Mouse (Mus musculus): Measurements from ENCODE around the gene Tcap. TPM values are rescaled to one million over a fixed set of nuclear protein-coding genes. Genes with fewer than 3 reads are reported as not detected.

Tcap gene
- total RNA-seq, 1 experiment: 0.45 TPM

DNA sequence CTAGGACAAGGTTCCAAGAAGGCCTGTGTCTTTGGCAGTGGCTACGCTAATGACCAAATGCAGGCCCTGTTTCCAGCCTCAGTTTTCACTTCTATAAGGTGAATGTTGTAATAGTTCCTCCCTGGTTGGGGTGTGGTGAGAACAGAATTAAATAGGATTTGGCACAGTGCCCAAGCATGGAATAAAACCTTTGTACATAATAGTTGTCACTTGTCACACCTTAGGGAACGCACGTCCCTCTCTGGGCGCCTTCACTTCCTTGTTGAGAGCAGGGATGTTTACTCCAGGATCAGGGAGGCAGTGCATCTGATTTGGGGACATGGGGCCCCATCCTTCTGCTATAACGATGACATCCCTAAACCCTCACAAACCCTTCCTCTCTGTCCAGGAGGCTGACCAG, 44.8 kb downstream of the Tcap start:
- in situ Hi-C loops (cut with MboI; ENCODE audit: low sequenced_read_pairs in 2 of 2, unreplicated experiment in 2 of 2): no loop called here
- Histone ChIP-seq H3K9me3 (ENCODE audit: control insufficient read depth, insufficient read depth, low read depth, low read length) (no peaks in the 10 kb centered on the region), H3K36me3 (ENCODE audit: control insufficient read depth, insufficient read depth, low read length, poor library complexity, severe bottlenecking) (peaks cover 5% of the 10 kb centered on the region; the same call in 1 of the 2 replicates), H3K4me3 (ENCODE audit: insufficient read depth in 1 of 2, low read depth in 1 of 2, low read length in 2 of 2, poor library complexity in 1 of 2, severe bottlenecking in 1 of 2) (no peak overlapping the region), H3K27ac (ENCODE audit: insufficient read depth, low read depth, low read length, poor library complexity, severe bottlenecking) (no peak overlapping the region), H3K9ac (ENCODE audit: insufficient read depth, low read depth, low read length, poor library complexity, severe bottlenecking) (no peak overlapping the region), H3K4me1 (ENCODE audit: control insufficient read depth in 2 of 2, insufficient read depth in 2 of 2, low read length in 2 of 2, poor library complexity in 1 of 2) (no peaks in the 10 kb centered on the region; a peak in 1 of 4 replicates)
- TF ChIP-seq CHD2 (IDR thresholded peaks at IDR 0.05; ENCODE audit: low read depth, low read length) (no peak), ZC3H11A (IDR thresholded peaks at IDR 0.05; ENCODE audit: borderline replicate concordance, low read depth, low read length) (no peak), ZNF384 (IDR thresholded peaks at IDR 0.05; ENCODE audit: low read depth, low read length) (no peak), HCFC1 (IDR thresholded peaks at IDR 0.05; ENCODE audit: borderline replicate concordance, insufficient read depth, low read length) (no peak), MAFK (IDR thresholded peaks at IDR 0.05; ENCODE audit: insufficient read depth, low read depth, low read length) (no peak)
- DNase-seq (ENCODE audit: low read depth, low spot score): no peak

DNA sequence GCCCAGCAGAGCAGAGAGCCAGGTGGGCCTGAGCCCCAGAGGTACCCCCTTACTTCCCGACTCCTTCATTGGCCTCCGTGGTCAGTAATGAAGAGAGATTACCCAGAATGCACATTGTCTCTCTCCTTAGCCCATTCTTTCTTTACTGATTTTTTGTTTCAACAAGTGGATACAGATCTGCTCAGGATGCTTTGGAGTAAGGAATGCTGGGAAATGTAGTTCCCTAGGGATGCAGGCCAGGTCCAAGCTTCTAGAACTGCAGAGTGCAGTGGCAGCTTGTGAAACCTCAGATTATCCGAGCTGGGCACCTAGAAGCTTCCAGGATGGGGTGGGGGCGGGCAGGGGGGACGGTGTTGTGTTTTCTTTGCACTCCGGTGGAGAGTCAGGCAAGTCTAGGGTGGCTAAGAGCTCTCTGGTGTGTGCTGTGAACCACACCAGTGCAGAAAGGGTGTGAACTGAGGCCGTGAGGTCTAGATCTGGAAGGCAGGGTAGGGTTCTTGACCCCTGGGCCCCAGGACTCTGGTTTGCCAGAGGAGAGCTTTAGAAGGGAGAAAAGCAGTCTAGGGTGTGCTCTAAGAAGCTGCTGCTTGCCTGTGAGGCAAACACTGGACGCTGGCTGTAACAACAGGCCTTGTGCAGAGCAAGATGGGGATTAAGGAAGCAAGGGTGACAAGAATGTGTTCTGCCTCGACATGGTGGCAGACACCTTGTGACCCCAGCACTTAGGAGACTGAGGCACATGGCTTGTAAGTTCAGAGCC, 48.3 kb downstream of the Tcap start:
- no peak for DNase-seq (ENCODE audit: low read depth, low spot score)
- H3K9ac ChIP-seq (ENCODE audit: insufficient read depth, low read depth, low read length, poor library complexity, severe bottlenecking): no peak overlapping the region
- no peak overlapping the region for H3K27ac ChIP-seq (ENCODE audit: insufficient read depth, low read depth, low read length, poor library complexity, severe bottlenecking)
- H3K4me1 ChIP-seq (ENCODE audit: control insufficient read depth in 2 of 2, insufficient read depth in 2 of 2, low read length in 2 of 2, poor library complexity in 1 of 2): no peaks in the 10 kb centered on the region
- no peak overlapping the region for H3K4me3 ChIP-seq (ENCODE audit: insufficient read depth in 1 of 2, low read depth in 1 of 2, low read length in 2 of 2, poor library complexity in 1 of 2, severe bottlenecking in 1 of 2)
- in situ Hi-C loops (cut with MboI; ENCODE audit: low sequenced_read_pairs in 2 of 2, unreplicated experiment in 2 of 2): no loop called here
- no peaks in the 10 kb centered on the region for H3K9me3 ChIP-seq (ENCODE audit: control insufficient read depth, insufficient read depth, low read depth, low read length)
- TF ChIP-seq CHD2 (IDR thresholded peaks at IDR 0.05; ENCODE audit: low read depth, low read length) (no peak), HCFC1 (IDR thresholded peaks at IDR 0.05; ENCODE audit: borderline replicate concordance, insufficient read depth, low read length) (peak; percentile 73; the same call in 1 of the 2 replicates), ZNF384 (IDR thresholded peaks at IDR 0.05; ENCODE audit: low read depth, low read length) (no peak)
- H3K36me3 ChIP-seq (ENCODE audit: control insufficient read depth, insufficient read depth, low read length, poor library complexity, severe bottlenecking): peaks cover 17% of the 10 kb centered on the region; the same call in 1 of the 2 replicates

Other genes with a start within 250 kb of the Tcap start
- gene Fbxl20, start 233.4 kb upstream of the Tcap start, total RNA-seq (2012; rRNA removed): 9.7 and 15.0 TPM in 2 replicates
- gene Med1, start 190.5 kb upstream of the Tcap start, total RNA-seq (2012; rRNA removed): 23.5 and 27.9 TPM in 2 replicates
- gene Cdk12, start 180.8 kb upstream of the Tcap start, total RNA-seq (2012; rRNA removed): 63.3 and 68.8 TPM in 2 replicates
- not detected in 2 replicates for gene Neurod2, start 54.2 kb upstream of the Tcap start, total RNA-seq (2012; rRNA removed)
- gene Ppp1r1b, start 35.4 kb upstream of the Tcap start, total RNA-seq (2012; rRNA removed): 0.22 and 0.79 TPM in 2 replicates
- gene Stard3, start 25.4 kb upstream of the Tcap start, total RNA-seq (2012; rRNA removed): 40.2 and 59.8 TPM in 2 replicates
- gene Pnmt, start 2.6 kb downstream of the Tcap start, total RNA-seq (2012; rRNA removed): 0.36 TPM in 1 of 2 replicates, not detected in the other
- gene Pgap3, start 16.7 kb downstream of the Tcap start, total RNA-seq (2012; rRNA removed): 7.4 and 10.2 TPM in 2 replicates
- 13.2 and 24.4 TPM in 2 replicates for gene Erbb2, start 28.7 kb downstream of the Tcap start, total RNA-seq (2012; rRNA removed)
- 34.6 and 52.5 TPM in 2 replicates for gene Mien1, start 55.2 kb downstream of the Tcap start, total RNA-seq (2012; rRNA removed)
- 12.1 and 18.9 TPM in 2 replicates for gene Grb7, start 62.6 kb downstream of the Tcap start, total RNA-seq (2012; rRNA removed)
- gene Ikzf3, start 162.2 kb downstream of the Tcap start, total RNA-seq (2012; rRNA removed): 0.16 and 0.58 TPM in 2 replicates
- 0.22 and 0.63 TPM in 2 replicates for gene Zpbp2, start 167.3 kb downstream of the Tcap start, total RNA-seq (2012; rRNA removed)
- gene Ormdl3, start 203.6 kb downstream of the Tcap start, total RNA-seq (2012; rRNA removed): 45.4 and 55.3 TPM in 2 replicates
- not detected in 2 replicates for gene Lrrc3c, start 214.5 kb downstream of the Tcap start, total RNA-seq (2012; rRNA removed)
- gene Gm12355, start 241.8 kb downstream of the Tcap start, total RNA-seq (2012; rRNA removed): 2.2 and 2.9 TPM in 2 replicates
- gene Gsdma3, start 242.5 kb downstream of the Tcap start, total RNA-seq (2012; rRNA removed): not detected in 2 replicates